Mouse (Mus musculus): ENCODE results near the gene Thrsp. TPM values are rescaled to one million over a fixed set of nuclear protein-coding genes. Genes with fewer than 3 reads are reported as not detected.

Gene Thrsp
- polyA plus RNA-seq, 1 experiment: not detected

- H3K4me1 ChIP-seq (ENCODE audit: control insufficient read depth, insufficient read depth, low read length): peaks cover 6% of the 10 kb centered on the region
- H3K4me3 ChIP-seq (ENCODE audit: insufficient read depth, low read length): no peak overlapping the region
- TF ChIP-seq CTCF (IDR thresholded peaks at IDR 0.05; ENCODE audit: borderline replicate concordance, insufficient read depth, low read length) (no peak), POLR2A (IDR thresholded peaks at IDR 0.05; ENCODE audit: low read depth, low read length) (no peak)
- no peak overlapping the region for H3K27ac ChIP-seq (ENCODE audit: insufficient read depth, low read length)
These were observed 18.6 kb downstream of the Thrsp start for GRCm38 (mm10) chr7:97398943-97399342.

GRCm38 (mm10) chr7:97394375-97394774 lies 23.2 kb downstream of the Thrsp start:
- H3K4me3 ChIP-seq (ENCODE audit: insufficient read depth, low read length): no peak overlapping the region
- H3K27ac ChIP-seq (ENCODE audit: insufficient read depth, low read length): no peak overlapping the region
- H3K4me1 ChIP-seq (ENCODE audit: control insufficient read depth, insufficient read depth, low read length): no peaks in the 10 kb centered on the region
- TF ChIP-seq CTCF (IDR thresholded peaks at IDR 0.05; ENCODE audit: borderline replicate concordance, insufficient read depth, low read length): no peak
- no peak for TF ChIP-seq POLR2A (IDR thresholded peaks at IDR 0.05; ENCODE audit: low read depth, low read length)

GRCm38 (mm10) chr7:97392079-97392445 lies 25.5 kb downstream of the Thrsp start:
- Histone ChIP-seq H3K27ac (ENCODE audit: insufficient read depth, low read length) (no peak overlapping the region), H3K4me3 (ENCODE audit: insufficient read depth, low read length) (no peak overlapping the region)
- TF ChIP-seq CTCF (IDR thresholded peaks at IDR 0.05; ENCODE audit: borderline replicate concordance, insufficient read depth, low read length) (no peak), POLR2A (IDR thresholded peaks at IDR 0.05; ENCODE audit: low read depth, low read length) (no peak)

GRCm38 (mm10) chr7:97391293-97392078 lies 26.0 kb downstream of the Thrsp start:
- Histone ChIP-seq H3K27ac (ENCODE audit: insufficient read depth, low read length) (no peak overlapping the region), H3K4me3 (ENCODE audit: insufficient read depth, low read length) (no peak overlapping the region), H3K4me1 (ENCODE audit: control insufficient read depth, insufficient read depth, low read length) (no peaks in the 10 kb centered on the region; the same call in 1 of the 2 replicates)
- TF ChIP-seq POLR2A (IDR thresholded peaks at IDR 0.05; ENCODE audit: low read depth, low read length): no peak
- no peak for TF ChIP-seq CTCF (IDR thresholded peaks at IDR 0.05; ENCODE audit: borderline replicate concordance, insufficient read depth, low read length)

More at GRCm38 (mm10) chr7:97392079-97392445, 25.5 kb downstream of the Thrsp start:
- no peaks in the 10 kb centered on the region for H3K4me1 ChIP-seq (ENCODE audit: control insufficient read depth, insufficient read depth, low read length)

- H3K4me1 ChIP-seq (ENCODE audit: control insufficient read depth, insufficient read depth, low read length): peaks cover 3% of the 10 kb centered on the region
- TF ChIP-seq POLR2A (IDR thresholded peaks at IDR 0.05; ENCODE audit: low read depth, low read length) (no peak), CTCF (IDR thresholded peaks at IDR 0.05; ENCODE audit: borderline replicate concordance, insufficient read depth, low read length) (no peak)
- H3K27ac ChIP-seq (ENCODE audit: insufficient read depth, low read length): no peak overlapping the region
- no peak overlapping the region for H3K4me3 ChIP-seq (ENCODE audit: insufficient read depth, low read length)
These were observed 29.0 kb downstream of the Thrsp start for GRCm38 (mm10) chr7:97388541-97388940.

GRCm38 (mm10) chr7:97387561-97388147 lies 29.9 kb downstream of the Thrsp start:
- no peak overlapping the region for H3K27ac ChIP-seq (ENCODE audit: insufficient read depth, low read length)
- H3K4me1 ChIP-seq (ENCODE audit: control insufficient read depth, insufficient read depth, low read length): peaks cover 3% of the 10 kb centered on the region
- no peak overlapping the region for H3K4me3 ChIP-seq (ENCODE audit: insufficient read depth, low read length)
- no peak for TF ChIP-seq POLR2A (IDR thresholded peaks at IDR 0.05; ENCODE audit: low read depth, low read length)
- TF ChIP-seq CTCF (IDR thresholded peaks at IDR 0.05; ENCODE audit: borderline replicate concordance, insufficient read depth, low read length): no peak

- peaks cover 3% of the 10 kb centered on the region for H3K4me1 ChIP-seq (ENCODE audit: control insufficient read depth, insufficient read depth, low read length)
- H3K4me3 ChIP-seq (ENCODE audit: insufficient read depth, low read length): no peak overlapping the region
- TF ChIP-seq CTCF (IDR thresholded peaks at IDR 0.05; ENCODE audit: borderline replicate concordance, insufficient read depth, low read length) (no peak), POLR2A (IDR thresholded peaks at IDR 0.05; ENCODE audit: low read depth, low read length) (no peak)
- H3K27ac ChIP-seq (ENCODE audit: insufficient read depth, low read length): no peak overlapping the region
These were observed 30.6 kb downstream of the Thrsp start for GRCm38 (mm10) chr7:97386806-97387370.

GRCm38 (mm10) chr7:97386106-97386805 lies 31.3 kb downstream of the Thrsp start:
- no peak for TF ChIP-seq POLR2A (IDR thresholded peaks at IDR 0.05; ENCODE audit: low read depth, low read length)
- TF ChIP-seq CTCF (IDR thresholded peaks at IDR 0.05; ENCODE audit: borderline replicate concordance, insufficient read depth, low read length): no peak
- Histone ChIP-seq H3K27ac (ENCODE audit: insufficient read depth, low read length) (no peak overlapping the region), H3K4me1 (ENCODE audit: control insufficient read depth, insufficient read depth, low read length) (peaks cover 3% of the 10 kb centered on the region), H3K4me3 (ENCODE audit: insufficient read depth, low read length) (no peak overlapping the region)

- peaks cover 3% of the 10 kb centered on the region for H3K4me1 ChIP-seq (ENCODE audit: control insufficient read depth, insufficient read depth, low read length)
- TF ChIP-seq POLR2A (IDR thresholded peaks at IDR 0.05; ENCODE audit: low read depth, low read length) (no peak), CTCF (IDR thresholded peaks at IDR 0.05; ENCODE audit: borderline replicate concordance, insufficient read depth, low read length) (no peak)
These were observed 33.9 kb downstream of the Thrsp start for GRCm38 (mm10) chr7:97383496-97384132.

More at GRCm38 (mm10) chr7:97383496-97384132, 33.9 kb downstream of the Thrsp start:
- H3K27ac ChIP-seq (ENCODE audit: insufficient read depth, low read length): no peak overlapping the region
- H3K4me3 ChIP-seq (ENCODE audit: insufficient read depth, low read length): no peak overlapping the region
